Mouse (Mus musculus) lung, embryonic 14.5 days (tissue): ENCODE measurements around the gene Ttc16. TPM values are rescaled to one million over a fixed set of nuclear protein-coding genes. Genes with fewer than 3 reads are reported as not detected.

ENCODE experiments used
- ATAC-seq: fragments of 200-750 bp; cut with Nextera tagmentation; 2 replicates; pipeline ENCODE4 v1.8.0; 2017; ENCODE audit warnings: mild to moderate bottlenecking, moderate TSS enrichment, moderate library complexity; ENCODE audit not compliant: insufficient read depth
- DNase-seq: peaks from one replicate; pipeline ENCODE4 v3.0.0-alpha.2; 2015
- H3K27ac ChIP-seq: fragments of 300-500 bp; sonication (generic); 2 replicates; pipeline ENCODE4 v1.5.1; 2014; ENCODE audit warnings: low read depth, mild to moderate bottlenecking, moderate library complexity
- H3K27me3 ChIP-seq: fragments of 300-500 bp; sonication (generic); 2 replicates; pipeline ENCODE4 v1.6.1; 2014; ENCODE audit warnings: low read length, control low read depth; ENCODE audit not compliant: insufficient read depth
- H3K36me3 ChIP-seq: fragments of 300-500 bp; sonication (generic); 2 replicates; pipeline ENCODE4 v1.6.1; 2014; ENCODE audit warnings: control low read depth; ENCODE audit not compliant: insufficient read depth
- H3K4me1 ChIP-seq: fragments of 300-500 bp; sonication (generic); 2 replicates; pipeline ENCODE4 v1.6.1; 2014; ENCODE audit warnings: antibody characterized with exemption, control low read depth; ENCODE audit not compliant: insufficient read depth
- H3K4me2 ChIP-seq: fragments of 300-500 bp; sonication (generic); 2 replicates; pipeline ENCODE4 v1.6.1; 2014; ENCODE audit warnings: mild to moderate bottlenecking
- H3K4me3 ChIP-seq: fragments of 300-500 bp; sonication (generic); 2 replicates; pipeline ENCODE4 v1.5.1; 2014; ENCODE audit warnings: low read depth, low read length
- H3K9ac ChIP-seq: fragments of 300-500 bp; sonication (generic); 2 replicates; pipeline ENCODE4 v1.6.1; 2014
- H3K9me3 ChIP-seq: fragments of 300-500 bp; sonication (generic); 2 replicates; pipeline ENCODE4 v1.6.1; 2016; ENCODE audit warnings: low read depth, low read length, control low read depth
- CTCF ChIP-seq: IDR thresholded peaks from 2 replicates; pipeline ENCODE4 v1.5.1; 2016; ENCODE audit warnings: antibody characterized with exemption, low read depth
- WGBS: fragments of 180-500 bp; shearing (Covaris S2); extraction: QIAGEN DNeasy Blood & Tissue Kit; methylation state at CpG from one replicate; pipeline ENCODE4 v1.1.7; 2014; 5-methylcytosine and 5-hydroxymethylcytosine counted together
- polyA plus RNA-seq: library from polyadenylated mRNA; unstranded; fragments of >200 nt; fragmentation: Nextera tagmentation; extraction: Ambion mirVana; gene quantifications from 2 replicates; pipeline ENCODE4 v1.2.1, GENCODE M21; 2014

The Ttc16 gene
- polyA plus RNA-seq, 1 experiment from 2014 or later = 0.33 TPM

DNA sequence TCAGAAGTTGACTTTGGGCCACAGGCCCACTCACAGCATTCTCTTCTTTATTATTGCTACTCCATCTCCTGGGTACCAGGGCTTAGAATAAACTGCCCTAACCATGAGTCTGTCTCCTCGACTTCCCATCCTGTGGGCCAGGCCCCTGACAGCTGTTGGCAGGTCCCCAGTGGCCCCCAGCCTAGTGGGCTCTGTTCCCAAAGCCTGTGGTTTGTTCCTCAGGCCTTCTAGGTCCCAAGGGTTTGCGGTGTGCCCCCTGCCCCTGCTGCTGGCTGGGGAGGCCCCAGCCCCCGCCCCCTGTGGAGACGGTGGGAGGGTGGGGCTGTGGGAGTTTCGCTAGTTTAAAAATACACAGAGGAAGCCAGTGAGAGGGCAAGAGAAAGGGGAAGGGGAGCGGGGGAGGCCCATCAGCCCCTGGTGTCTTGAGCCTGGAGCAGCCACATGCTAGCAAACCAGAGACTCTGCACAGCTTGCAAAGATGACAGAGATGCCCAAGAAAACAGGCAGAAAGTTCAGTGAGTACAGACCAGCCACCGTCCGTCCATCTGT is 54.7 kb downstream of the Ttc16 start, which contains the start of gene Sh2d3c:
Sh2d3c (plus strand) TSS at position 375 of the 549 bp plus-strand sequence.
- Histone ChIP-seq H3K4me1 (peaks cover 8% of the 10 kb centered on the region), H3K4me2 (peak within 1 kb of the TSS; percentile 54), H3K36me3 (peaks cover 4% of the 10 kb centered on the region; the same call in 1 of the 2 replicates), H3K9me3 (no peaks in the 10 kb centered on the region), H3K27me3 (no peaks in the 10 kb centered on the region), H3K27ac (peak within 1 kb of the TSS; percentile 67; the same call in 1 of the 2 replicates), H3K4me3 (peak within 1 kb of the TSS; percentile 30), H3K9ac (peak within 1 kb of the TSS; percentile 39)
- no peak for TF ChIP-seq CTCF
- ATAC-seq (peak; percentile 67), DNase-seq (peak; percentile 64)
- WGBS = 28% methylated on average over 8 of the region's 8 CpGs

DNA sequence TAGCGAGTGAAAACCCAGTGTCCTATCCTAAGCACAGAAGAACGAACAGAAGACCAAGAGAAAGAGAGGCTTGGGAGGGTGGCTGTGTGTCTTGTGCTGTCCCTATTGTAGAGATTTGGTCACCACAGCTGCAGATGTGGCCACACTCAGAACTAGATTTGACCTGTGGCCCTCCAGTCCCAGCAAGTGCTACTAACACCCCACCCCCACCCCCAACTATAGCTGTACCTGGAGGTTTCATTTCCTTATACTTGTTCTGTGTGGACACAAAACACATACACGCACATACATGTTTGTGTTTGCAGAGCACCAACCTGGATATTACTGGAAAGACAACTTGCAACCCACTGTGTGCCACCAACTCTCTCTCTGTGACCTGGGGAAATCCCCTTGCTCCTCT is 55.4 kb downstream of the Ttc16 start:
- WGBS = 83% methylated on average over 3 of the region's 3 CpGs
- Histone ChIP-seq H3K9me3 (no peaks in the 10 kb centered on the region), H3K9ac (no peak overlapping the region), H3K4me3 (no peak overlapping the region), H3K4me2 (no peak overlapping the region), H3K36me3 (peaks cover under 1% of the 10 kb centered on the region; the same call in 1 of the 2 replicates), H3K4me1 (peaks cover 8% of the 10 kb centered on the region), H3K27ac (no peak overlapping the region), H3K27me3 (no peaks in the 10 kb centered on the region)
- no peak for ATAC-seq
- no peak for DNase-seq
- TF ChIP-seq CTCF = no peak

DNA sequence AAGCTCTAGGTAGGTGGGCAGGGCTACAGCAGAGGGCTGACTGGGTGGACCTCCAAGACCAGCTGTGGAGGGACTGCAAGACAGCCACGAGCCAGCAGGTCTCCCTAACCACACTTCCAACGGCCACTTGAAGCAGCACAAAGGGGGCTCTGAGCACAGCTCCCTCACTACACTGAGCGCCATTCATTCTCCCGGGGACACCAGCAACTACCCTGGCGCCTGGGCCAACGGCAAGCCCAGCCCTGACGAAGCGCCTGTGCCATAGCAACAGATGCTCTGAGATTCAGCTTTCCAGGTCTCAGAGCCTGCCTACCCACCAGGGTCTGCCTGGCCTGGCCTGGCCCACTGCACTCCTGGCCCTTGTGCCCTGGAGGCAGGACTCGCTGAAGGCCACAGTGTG is 56.7 kb downstream of the Ttc16 start:
- Histone ChIP-seq H3K9me3 (no peaks in the 10 kb centered on the region), H3K9ac (no peak overlapping the region), H3K4me2 (no peak overlapping the region), H3K27ac (no peak overlapping the region; the same call in 1 of the 2 replicates), H3K27me3 (no peaks in the 10 kb centered on the region), H3K4me1 (peaks cover 8% of the 10 kb centered on the region), H3K4me3 (no peak overlapping the region), H3K36me3 (no peaks in the 10 kb centered on the region)
- DNase-seq (no peak), ATAC-seq (no peak)
- no peak for TF ChIP-seq CTCF
- 47% methylated on average over 9 of the region's 9 CpGs for WGBS

DNA sequence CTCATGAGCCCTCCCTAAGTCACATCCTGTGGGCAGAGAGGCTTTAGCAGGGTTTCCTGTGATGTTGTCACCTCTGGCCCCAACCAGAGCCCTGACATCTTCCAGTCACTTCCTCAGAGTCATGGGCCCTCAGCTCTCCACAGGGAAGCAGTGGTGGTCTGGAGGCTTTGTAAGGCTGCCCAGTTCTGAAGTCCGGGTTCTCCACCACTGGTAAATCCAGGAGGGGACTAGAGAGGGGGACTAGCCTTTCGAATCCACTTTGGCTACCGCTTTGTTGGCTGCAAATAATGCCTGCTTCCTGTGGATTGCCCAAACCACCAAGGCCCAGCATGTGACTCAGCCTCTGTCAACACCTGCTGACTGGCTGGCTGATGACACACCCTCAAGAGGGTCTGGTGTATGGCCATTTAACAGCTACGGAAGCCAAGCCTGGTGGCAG is 60.4 kb downstream of the Ttc16 start:
- ATAC-seq (no peak), DNase-seq (peak; percentile 40)
- Histone ChIP-seq H3K4me2 (no peak overlapping the region), H3K27ac (peak overlapping the region; percentile 63), H3K9ac (peak overlapping the region; percentile 23), H3K4me1 (0 out of 2 replicates have a peak, but pooled peaks cover 6% of the 10 kb centered on the region), H3K4me3 (no peak overlapping the region), H3K9me3 (no peaks in the 10 kb centered on the region), H3K36me3 (peaks cover 15% of the 10 kb centered on the region), H3K27me3 (no peaks in the 10 kb centered on the region)
- WGBS = 50% methylated on average over 4 of the region's 4 CpGs
- TF ChIP-seq CTCF = no peak

DNA sequence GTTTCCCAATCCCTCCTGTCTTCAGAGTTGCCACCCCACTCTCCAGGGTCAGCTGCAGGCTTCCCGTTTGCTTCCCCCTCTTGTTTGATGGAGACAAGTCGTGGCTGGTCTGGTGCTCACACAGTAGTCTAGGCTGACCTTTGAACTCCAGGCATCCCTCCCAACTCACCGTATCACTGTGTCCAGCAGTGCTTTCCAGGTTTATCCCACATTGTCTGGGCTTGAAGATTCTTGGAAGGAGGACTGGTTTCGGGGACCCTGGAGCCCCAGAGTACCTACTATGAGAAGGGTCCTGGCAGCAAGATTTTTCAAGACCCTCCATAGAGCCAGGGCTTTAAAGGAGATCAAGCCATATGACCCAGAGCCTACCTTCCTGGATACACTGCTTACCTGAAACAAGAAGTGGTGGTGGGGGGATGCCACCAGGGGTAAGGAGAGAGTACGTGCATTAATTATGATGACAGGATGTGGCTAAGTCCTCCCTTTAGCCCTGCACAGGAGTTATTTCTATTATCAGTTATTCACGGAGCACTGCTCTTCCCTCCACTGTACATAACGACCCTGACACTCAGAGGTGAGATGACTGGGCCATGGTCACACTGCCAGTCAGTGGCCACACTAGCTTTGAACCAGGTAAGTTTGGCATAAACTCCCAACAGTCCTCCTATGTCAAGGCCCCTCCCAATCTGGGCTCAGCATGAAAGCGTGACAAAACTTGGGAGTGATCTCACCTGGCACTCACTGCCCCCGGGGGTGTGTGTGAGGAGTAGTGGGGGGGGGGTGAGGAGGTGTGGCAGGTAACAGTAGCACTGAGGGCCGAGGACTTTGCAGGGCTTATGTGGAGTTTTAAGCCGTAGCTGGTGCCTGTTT is 61.1 kb downstream of the Ttc16 start:
- H3K9ac ChIP-seq = peak overlapping the region; percentile 74; the same call in 1 of the 2 replicates
- peak overlapping the region; percentile 96; the same call in 1 of the 2 replicates for H3K27ac ChIP-seq
- WGBS = 44% methylated on average over 11 of the region's 11 CpGs

DNA sequence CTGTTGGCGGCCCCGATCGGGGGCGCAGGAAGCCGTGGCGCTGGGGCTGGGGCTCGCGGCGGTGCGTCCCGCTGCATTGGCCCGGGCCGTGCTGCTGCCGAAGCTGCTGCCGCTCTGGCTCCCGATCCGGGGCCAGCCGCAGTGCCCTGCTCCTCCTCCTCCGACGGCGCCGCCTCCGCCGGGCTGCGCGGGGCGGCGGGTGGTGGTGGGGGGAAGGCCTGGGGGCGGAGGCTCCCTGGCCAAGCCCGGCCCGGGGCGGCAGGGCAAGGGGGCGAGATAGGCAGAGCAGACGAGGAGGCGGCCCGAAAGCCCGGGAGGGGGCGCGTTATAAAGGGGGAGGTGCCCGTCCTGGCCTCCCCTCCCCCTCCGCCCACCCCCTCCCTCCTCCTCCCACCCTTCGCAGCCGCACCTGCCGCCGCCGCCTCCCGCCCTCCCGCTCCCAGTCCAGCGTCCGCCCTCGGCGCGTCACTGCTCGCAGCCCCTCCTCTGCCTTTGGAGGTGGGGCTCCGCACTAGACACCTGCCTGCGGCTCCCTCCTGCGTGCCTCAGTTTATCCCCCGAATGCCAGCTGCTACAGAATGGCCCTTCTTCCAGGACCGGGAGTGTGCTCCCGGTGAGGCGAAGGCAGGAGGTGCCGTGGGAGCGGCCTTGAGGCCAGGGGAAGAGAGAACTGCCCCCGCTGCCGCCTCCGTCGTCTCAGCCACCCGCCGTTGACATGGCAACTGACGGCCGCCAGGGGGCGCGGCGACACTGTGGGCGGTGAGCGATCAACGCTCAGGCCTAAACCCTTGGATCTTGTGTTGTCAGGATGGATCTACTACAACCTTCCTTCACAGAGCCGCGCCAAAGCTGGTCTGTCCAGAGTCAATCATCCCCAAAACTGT is 62.3 kb downstream of the Ttc16 start, which contains the start of gene Cdk9:
Cdk9 (minus strand) TSS at position 143 of the 884 bp plus-strand sequence.
- H3K27ac ChIP-seq = peak within 1 kb of the TSS; percentile 96
- H3K27me3 ChIP-seq = no peaks in the 10 kb centered on the region
- under 1% methylated on average over 63 of the region's 79 CpGs for WGBS
- H3K4me1 ChIP-seq = 0 out of 2 replicates have a peak, but pooled peaks cover 6% of the 10 kb centered on the region
- H3K9ac ChIP-seq = peak within 1 kb of the TSS; percentile 74
- peak; percentile 100 for TF ChIP-seq CTCF
- H3K4me3 ChIP-seq = peak within 1 kb of the TSS; percentile 88
- ATAC-seq (peak; percentile 83), DNase-seq (peak; percentile 95)
- H3K9me3 ChIP-seq = no peaks in the 10 kb centered on the region
- peaks cover 33% of the 10 kb centered on the region for H3K36me3 ChIP-seq
- H3K4me2 ChIP-seq = peak within 1 kb of the TSS; percentile 89

More for the DNA sequence above, 61.1 kb downstream of the Ttc16 start:
- H3K36me3 ChIP-seq = peaks cover 22% of the 10 kb centered on the region
- peak overlapping the region; percentile 89; the same call in 1 of the 2 replicates for H3K4me2 ChIP-seq
- no peaks in the 10 kb centered on the region for H3K27me3 ChIP-seq
- no peaks in the 10 kb centered on the region for H3K9me3 ChIP-seq
- 0 out of 2 replicates have a peak, but pooled peaks cover 6% of the 10 kb centered on the region for H3K4me1 ChIP-seq
- no peak overlapping the region for H3K4me3 ChIP-seq
- DNase-seq (no peak), ATAC-seq (no peak)
- no peak for TF ChIP-seq CTCF
